Mouse (Mus musculus) CD4-positive naive resting alpha-beta T cell, adult 57 days (primary cell): ENCODE measurements around the gene Zc2hc1c. TPM values are rescaled to one million over a fixed set of nuclear protein-coding genes. Genes with fewer than 3 reads are reported as not detected.

Source experiments
- total RNA-seq: library from RNA; stranded (reverse); gene quantifications from one replicate; pipeline ENCODE4 v1.2.4, GENCODE M21; 2023

Zc2hc1c gene
- total RNA-seq = not detected

DNA sequence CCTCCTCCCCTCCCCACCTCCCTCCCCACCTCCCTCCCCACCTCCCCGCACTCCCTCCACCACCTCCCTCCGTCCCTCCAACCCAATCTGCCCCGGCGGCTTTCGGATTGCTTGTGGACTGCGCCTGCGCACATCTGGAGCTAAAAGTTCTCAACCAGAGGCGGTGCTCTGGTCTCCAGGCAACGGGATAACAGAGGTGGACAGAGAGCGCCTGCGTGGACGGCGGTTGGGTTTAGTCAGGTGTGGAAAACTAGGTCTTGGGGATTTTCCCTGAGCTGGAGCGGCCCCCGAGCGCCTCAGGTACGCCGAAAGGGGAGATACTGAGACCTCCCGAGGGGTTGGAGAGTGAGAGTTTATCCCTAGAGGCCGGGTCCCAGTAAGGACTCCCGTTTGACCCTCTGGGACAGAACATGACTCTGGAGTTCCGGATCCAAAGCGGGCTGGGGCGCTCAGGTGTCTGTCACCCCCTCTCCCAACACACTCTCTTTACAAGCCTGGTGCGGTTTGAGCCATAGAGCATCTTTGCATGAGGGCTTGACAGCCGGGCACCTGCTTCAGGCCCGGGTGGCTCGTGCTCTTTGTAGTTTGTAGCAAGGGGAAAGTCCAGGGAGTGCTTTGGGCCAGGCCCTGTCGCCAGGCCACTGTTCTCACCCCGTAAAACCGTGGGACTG lies at the start of gene Zc2hc1c:
Zc2hc1c (plus strand) TSS at position 106 of the 671 bp plus-strand sequence.

DNA sequence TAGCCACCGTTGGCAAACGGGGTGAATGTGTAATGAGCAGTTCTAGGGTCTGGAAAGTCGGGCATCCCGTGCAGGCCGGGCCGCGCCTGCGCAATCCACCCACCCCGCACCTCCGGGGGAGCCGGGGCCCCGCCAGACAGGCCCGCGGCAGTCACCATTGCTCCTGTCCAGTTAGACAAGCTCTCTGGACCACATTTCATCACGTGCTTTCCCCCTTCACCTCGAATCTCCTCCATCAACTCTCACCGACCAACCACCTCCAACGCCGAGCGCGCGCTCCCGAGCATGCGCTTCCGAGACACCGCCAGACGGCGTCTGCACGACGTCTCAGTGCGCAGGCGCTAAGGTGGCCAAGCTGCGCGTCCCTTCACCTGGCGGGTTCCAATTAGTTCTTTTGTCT lies 18.1 kb upstream of the Zc2hc1c start, which contains the start of gene Mlh3:
Mlh3 (minus strand) TSS at position 281 of the 400 bp plus-strand sequence.

DNA sequence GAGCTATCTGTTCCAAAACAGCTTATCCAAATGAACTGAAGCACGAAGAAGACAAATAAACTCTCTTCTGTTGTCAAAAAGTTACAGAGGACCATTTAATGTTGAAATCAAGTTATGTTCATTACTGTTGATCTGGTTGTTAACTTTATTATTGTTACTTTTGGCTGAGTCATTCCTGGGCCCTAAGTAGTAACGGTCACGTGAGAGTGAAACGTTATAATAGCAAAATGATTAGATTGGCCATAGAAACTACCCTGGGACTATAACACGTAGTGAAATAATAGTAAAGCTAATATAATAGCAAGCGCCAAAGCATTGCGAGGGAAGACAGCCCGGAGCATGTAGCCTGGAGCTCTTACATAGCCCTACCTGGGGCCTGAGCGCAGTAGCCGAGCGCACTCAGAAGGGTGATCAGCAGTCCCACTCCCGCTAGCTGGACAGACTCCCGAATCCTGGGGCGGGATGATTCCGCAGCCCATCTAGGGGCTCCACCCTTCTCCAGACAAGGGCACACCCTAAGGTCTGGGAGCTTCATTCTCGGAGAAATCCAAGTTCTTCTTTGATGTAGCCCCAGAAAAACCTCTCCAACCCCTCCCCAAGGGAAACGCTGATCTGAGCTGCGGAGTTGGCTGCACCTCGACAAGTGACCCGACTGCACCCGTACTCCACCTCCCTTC lies 444 bp upstream of the Zc2hc1c start, which contains the start of gene Acyp1:
Acyp1 (minus strand) TSS at position 630 of the 677 bp plus-strand sequence.

DNA sequence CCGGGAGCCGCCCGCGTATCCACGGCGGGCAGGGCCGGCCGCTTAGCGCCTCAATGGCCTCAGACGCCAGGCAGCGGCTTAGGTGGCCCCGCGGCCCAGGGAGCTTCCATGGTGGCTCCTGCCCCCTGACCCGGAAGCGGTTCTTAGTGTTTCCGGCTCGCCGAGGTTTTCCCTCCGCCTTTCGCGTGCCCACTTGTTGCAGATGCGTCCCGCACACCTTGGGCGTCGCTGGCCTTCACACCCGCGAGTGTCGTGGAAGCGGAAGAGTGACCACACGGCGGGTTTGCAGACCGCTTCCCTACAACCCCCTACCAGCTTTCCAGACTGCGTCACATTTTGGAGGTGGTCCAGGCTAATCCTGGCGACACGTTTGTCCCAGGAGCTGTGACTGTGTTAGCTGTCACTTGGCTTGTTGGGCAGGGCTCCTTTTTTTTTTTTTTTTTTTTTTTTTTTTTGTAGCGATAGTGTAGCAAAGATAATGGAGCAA lies 50.9 kb downstream of the Zc2hc1c start, which contains the start of gene Nek9:
Nek9 (minus strand) TSS at position 120 of the 487 bp plus-strand sequence.

Other genes starting within 250 kb of the Zc2hc1c start
- gene Prox2, start 177.8 kb upstream of the Zc2hc1c start, total RNA-seq = 3.1 TPM
- 183 TPM for gene Dlst, start 177.8 kb upstream of the Zc2hc1c start, total RNA-seq
- 5.9 TPM for gene Rps6kl1, start 137.3 kb upstream of the Zc2hc1c start, total RNA-seq
- gene Pgf, start 110.8 kb upstream of the Zc2hc1c start, total RNA-seq = not detected
- 110 TPM for gene Eif2b2, start 69.1 kb upstream of the Zc2hc1c start, total RNA-seq
- gene Mlh3, start 18.0 kb upstream of the Zc2hc1c start, total RNA-seq = 19.5 TPM
- gene Acyp1, start 153 bp upstream of the Zc2hc1c start, total RNA-seq = 25.9 TPM
- gene Nek9, start 50.8 kb downstream of the Zc2hc1c start, total RNA-seq = 52.7 TPM
- gene Tmed10, start 86.3 kb downstream of the Zc2hc1c start, total RNA-seq = 155 TPM
- 1,385 TPM for gene Fos, start 185.3 kb downstream of the Zc2hc1c start, total RNA-seq